Mouse (Mus musculus) lung, adult 2 months (tissue): ENCODE data around the gene Col4a2.

Source experiments
- CTCF ChIP-seq: fragments of 200-500 bp; IDR thresholded peaks from 2 replicates; pipeline ENCODE4 v1.5.1; 2011; ENCODE audit warnings: mild to moderate bottlenecking, low read length, control low read depth; ENCODE audit not compliant: insufficient read depth
- POLR2A ChIP-seq: fragments of 200-500 bp; IDR thresholded peaks from 2 replicates; pipeline ENCODE4 v1.6.1; 2011; ENCODE audit warnings: low read depth, mild to moderate bottlenecking, control low read depth, low read length, borderline replicate concordance; ENCODE audit errors: extremely low read depth

- TF ChIP-seq CTCF (no peak), POLR2A (no peak)
Observed at GRCm38 (mm10) chr8:11393607-11394006, 81.0 kb downstream of the Col4a2 start.
